Mouse (Mus musculus): ENCODE results near the gene Nudt19. TPM values are rescaled to one million over a fixed set of nuclear protein-coding genes. Genes with fewer than 3 reads are reported as not detected.
A peak's percentile ranks its signal among the peaks of the same experiment; 100 is the strongest.
"Not testable (repeated sequence)": the region's sequence is repeated elsewhere in the genome, so short reads cannot be mapped to it uniquely, and the experiment has no call there.

Gene Nudt19
- total RNA-seq, 2 experiments from 2014 or later = 22.2 to 46.4 TPM

- ATAC-seq (ENCODE audit: poor library complexity, severe bottlenecking) = not testable (repeated sequence)
Measured at GRCm38 (mm10) chr7:35569724-35570123, 13.6 kb upstream of the Nudt19 start.

DNA sequence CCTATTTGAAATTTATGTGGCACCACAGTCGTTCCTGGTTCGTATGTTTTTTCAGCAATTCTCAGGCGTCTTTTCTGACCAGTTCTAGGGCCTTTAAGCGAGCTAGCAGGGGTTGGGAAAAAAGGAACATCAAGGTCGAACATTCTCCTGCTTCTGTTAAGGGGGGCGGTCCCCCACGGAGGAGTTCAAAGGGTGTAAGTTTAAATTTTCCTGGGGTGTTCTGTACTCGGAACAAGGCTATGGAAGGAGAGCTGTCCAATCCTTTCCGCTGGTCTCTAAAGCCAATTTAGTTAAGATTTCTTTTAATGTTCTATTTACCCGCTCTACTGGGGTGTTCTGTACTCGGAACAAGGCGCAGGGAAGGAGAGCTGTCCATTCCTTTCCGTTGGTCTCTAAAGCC lies 9.9 kb upstream of the Nudt19 start:
- not testable (repeated sequence) for ATAC-seq (ENCODE audit: poor library complexity, severe bottlenecking)

- not testable (repeated sequence) for ATAC-seq (ENCODE audit: poor library complexity, severe bottlenecking)
Measured at GRCm38 (mm10) chr7:35564872-35565271, 8.8 kb upstream of the Nudt19 start.

DNA sequence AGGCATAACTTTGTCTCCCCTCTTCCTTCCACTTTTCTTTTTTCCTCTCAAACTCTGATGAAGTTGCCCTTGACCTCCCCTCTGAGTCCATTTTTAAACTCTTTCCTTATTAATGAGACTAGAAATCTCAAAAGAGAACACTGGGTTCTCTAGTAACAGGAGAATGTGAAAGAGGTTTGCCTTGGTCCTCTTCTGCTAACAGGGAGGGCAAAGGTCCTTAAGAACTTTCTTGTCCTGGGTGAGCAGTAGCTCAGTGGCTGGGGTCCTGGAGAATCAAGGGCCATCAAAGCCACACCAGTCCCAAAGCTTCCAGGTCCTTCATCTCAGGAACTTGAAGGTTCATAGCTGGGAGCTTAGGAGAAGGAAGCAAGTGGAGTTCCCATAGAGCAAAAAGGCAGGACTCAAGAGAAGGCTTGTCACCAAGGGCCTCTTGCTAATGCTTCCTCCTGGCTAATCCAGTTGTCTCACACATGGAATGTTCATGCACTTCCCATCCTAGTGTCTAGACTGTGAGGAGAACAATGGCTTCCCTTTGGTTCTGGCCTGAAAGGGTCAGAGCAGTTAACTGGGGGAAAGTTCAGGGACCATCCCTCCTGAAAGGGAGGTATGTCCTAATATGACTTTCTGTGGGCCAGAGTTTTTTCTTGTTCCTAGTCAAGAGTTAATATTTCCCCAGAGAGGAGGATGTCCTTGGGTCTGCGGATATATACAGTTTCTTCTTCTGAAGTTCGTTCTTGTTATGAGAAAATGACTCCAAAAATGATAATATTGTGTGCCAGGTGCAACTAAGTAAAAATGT lies 8.2 kb upstream of the Nudt19 start:
- no peak for ATAC-seq (ENCODE audit: poor library complexity, severe bottlenecking)

DNA sequence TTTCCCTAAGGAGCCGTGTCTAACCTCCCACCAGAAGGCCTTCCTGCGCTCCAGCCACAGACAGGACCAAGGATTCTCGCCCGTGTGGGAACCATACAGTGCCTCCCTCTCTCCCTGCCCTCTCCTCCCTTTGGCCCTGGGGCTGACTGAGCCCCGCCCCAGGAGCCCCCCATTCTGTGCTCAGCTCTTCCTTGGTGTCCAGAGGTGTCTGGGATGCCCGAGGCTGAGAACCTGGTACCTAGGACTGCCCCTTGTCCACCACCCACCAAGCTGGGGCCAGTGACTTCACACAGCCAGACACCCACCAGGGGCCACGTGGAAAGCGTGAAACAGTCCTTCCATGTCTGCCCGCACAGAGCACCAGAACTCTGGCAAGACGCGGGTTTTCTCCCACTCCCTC lies 7.0 kb upstream of the Nudt19 start:
- ATAC-seq (ENCODE audit: poor library complexity, severe bottlenecking) = no peak

- no peak for ATAC-seq (ENCODE audit: poor library complexity, severe bottlenecking)
Measured at GRCm38 (mm10) chr7:35559838-35560237, 3.7 kb upstream of the Nudt19 start.

GRCm38 (mm10) chr7:35558681-35559080 lies 2.6 kb upstream of the Nudt19 start:
- no peak for ATAC-seq (ENCODE audit: poor library complexity, severe bottlenecking)

DNA sequence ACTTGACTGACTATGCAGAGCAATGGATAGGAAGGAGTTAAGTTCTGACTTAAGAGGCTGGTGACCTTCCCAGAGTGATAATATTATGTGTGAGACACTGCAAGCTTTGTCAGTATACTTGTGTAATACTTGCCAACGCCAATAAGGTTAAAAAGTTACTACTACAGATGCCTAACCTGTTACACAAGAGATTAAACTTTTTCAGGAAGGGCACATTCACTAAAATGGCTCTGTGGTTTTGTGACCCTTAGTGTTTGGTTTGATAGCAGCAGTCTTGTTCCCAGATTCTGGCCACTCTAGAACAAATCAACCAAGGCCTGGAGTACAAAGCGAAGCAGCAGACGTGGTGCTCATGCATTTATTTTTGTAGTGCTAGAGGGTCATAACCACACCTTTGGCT lies 1.5 kb upstream of the Nudt19 start:
- no peak for ATAC-seq (ENCODE audit: poor library complexity, severe bottlenecking)

- no peak for ATAC-seq (ENCODE audit: poor library complexity, severe bottlenecking)
Measured at GRCm38 (mm10) chr7:35556905-35557304, 801 bp upstream of the Nudt19 start.

- ATAC-seq (ENCODE audit: poor library complexity, severe bottlenecking) = peak; percentile 74
Measured at GRCm38 (mm10) chr7:35555224-35556204, 590 bp downstream of the Nudt19 start.

DNA sequence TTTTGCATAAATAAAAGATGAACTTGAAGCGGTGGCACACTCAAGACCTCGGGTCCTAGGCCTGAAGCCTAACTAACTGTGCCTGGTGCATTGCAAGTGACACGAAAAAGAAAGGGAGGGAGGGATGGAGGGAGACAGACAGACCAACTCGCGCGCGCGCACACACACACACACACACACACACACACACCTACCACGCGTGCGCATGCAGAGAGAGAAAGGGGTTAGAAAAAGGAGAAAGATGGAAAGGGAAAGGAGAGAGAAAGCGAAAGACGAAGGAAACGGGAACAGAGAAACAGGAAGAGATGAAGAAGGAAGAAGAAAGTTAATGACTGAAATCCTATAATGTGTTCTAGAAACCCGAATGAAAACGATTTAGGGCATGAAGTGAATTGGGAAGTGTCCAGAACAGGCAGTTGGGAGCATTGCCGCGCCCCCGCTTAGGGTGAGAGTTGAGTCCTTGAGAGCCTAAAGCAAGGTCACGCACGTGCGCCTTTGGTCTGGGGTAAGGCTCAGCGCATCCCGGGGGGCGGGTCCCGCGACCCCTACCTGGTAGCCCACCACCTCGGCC lies 1.4 kb downstream of the Nudt19 start:
- ATAC-seq (ENCODE audit: poor library complexity, severe bottlenecking) = peak; percentile 15

- no peak for ATAC-seq (ENCODE audit: poor library complexity, severe bottlenecking)
Measured at GRCm38 (mm10) chr7:35553751-35554604, 2.1 kb downstream of the Nudt19 start.

GRCm38 (mm10) chr7:35545881-35546280 lies 10.2 kb downstream of the Nudt19 start:
- ATAC-seq (ENCODE audit: poor library complexity, severe bottlenecking) = peak; percentile 80

- no peak for ATAC-seq (ENCODE audit: poor library complexity, severe bottlenecking)
Measured at GRCm38 (mm10) chr7:35537562-35537961, 18.5 kb downstream of the Nudt19 start, which contains the start of gene Tdrd12. TSS of gene Tdrd12 (minus strand) at chr7:35537745.

- no peak for ATAC-seq (ENCODE audit: poor library complexity, severe bottlenecking)
Measured at GRCm38 (mm10) chr7:35535750-35536512, 20.2 kb downstream of the Nudt19 start.

- ATAC-seq (ENCODE audit: poor library complexity, severe bottlenecking) = not testable (repeated sequence)
Measured at GRCm38 (mm10) chr7:35530544-35530943, 25.6 kb downstream of the Nudt19 start.

DNA sequence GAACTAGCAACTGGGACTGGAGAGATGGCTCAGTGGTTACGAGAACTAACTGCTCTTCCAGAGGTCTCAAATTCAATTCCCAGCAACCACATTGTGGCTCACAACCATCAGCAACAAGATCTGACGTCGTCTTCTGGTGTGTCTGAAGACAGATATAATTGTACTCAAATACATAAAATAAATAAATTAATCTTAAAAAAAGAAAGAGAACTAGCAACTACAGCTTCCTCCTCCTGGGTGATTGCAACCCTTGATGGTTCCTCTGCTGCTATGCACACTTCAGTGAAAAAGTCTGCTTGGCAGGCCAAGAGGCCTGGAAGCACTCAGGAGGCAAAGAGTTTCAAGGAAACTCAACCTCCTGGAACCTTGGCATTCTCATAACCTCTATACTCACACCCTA lies 26.1 kb downstream of the Nudt19 start:
- no peak for ATAC-seq (ENCODE audit: poor library complexity, severe bottlenecking)

DNA sequence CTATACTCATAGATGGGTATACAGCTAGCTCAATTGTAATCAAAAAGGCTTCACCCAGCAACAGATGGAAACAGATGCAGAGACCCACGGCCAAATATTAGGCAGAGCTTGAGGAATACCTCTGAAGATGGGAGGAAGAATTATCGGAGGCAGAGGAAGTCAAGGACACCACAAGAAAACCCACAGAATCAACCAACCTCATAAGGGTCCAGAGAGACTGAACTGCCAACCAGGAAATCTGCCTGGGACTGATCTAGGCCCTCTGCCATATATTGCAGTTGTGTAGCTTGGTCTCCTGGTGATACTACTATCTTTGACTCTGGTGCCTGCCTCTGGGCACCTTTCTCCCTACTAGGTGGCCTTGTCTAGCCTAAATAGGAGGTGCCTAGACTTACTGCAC lies 29.3 kb downstream of the Nudt19 start:
- ATAC-seq (ENCODE audit: poor library complexity, severe bottlenecking) = no peak

- no peak for ATAC-seq (ENCODE audit: poor library complexity, severe bottlenecking)
Measured at GRCm38 (mm10) chr7:35501995-35502394, 54.1 kb downstream of the Nudt19 start.

- ATAC-seq (ENCODE audit: poor library complexity, severe bottlenecking) = no peak
Measured at GRCm38 (mm10) chr7:35497516-35497915, 58.6 kb downstream of the Nudt19 start.

Data from megakaryocyte, adult 5-6 weeks (primary cell).